Mouse (Mus musculus): ENCODE measurements around the gene Naga. TPM values are rescaled to one million over a fixed set of nuclear protein-coding genes. Genes with fewer than 3 reads are reported as not detected.

The Naga gene
- polyA plus RNA-seq (2012; fragmentation: generic; extraction: Trizol), result 20.9 TPM
- long read RNA-seq, experiment 1, transcript Naga-201 (10 exons, 1,913 nt), result major isoform, 23 of 35 reads
- long read RNA-seq, experiment 1, partial matches to known transcripts, result 6 of 35 reads
- long read RNA-seq, experiment 1, other reads (novel, unspliced or antisense), result 5 of 35 reads
- long read RNA-seq, experiment 2, transcript Naga-201 (10 exons, 1,913 nt), result major isoform, 36 of 57 reads
- long read RNA-seq, experiment 2, partial matches to known transcripts, result 4 of 57 reads
- long read RNA-seq, experiment 2, other reads (novel, unspliced or antisense), result 16 of 57 reads

GRCm38 (mm10) chr15:82338593-82339112 is at the start of gene Naga, which contains the start of the genes Pheta2 and Smdt1:
Naga (minus strand) TSS chr15:82338925.
Pheta2 (plus strand) TSS chr15:82338942.
Smdt1 (plus strand) TSS chr15:82338959.
- Histone ChIP-seq H3K79me3 (ENCODE audit: low read depth) (no peaks in the 10 kb centered on the region), H3K36me3 (ENCODE audit: control insufficient read depth, insufficient read depth) (peaks cover 15% of the 10 kb centered on the region), H3ac (ENCODE audit: control insufficient read depth, insufficient read length, low read depth) (peak within 1 kb of the TSS; percentile 50), H3K4me3 (ENCODE audit: insufficient read depth, poor library complexity, severe bottlenecking) (peak within 1 kb of the TSS; percentile 66), H3K79me2 (ENCODE audit: control insufficient read depth, insufficient read depth) (peaks cover 10% of the 10 kb centered on the region), H3K27me3 (ENCODE audit: control insufficient read depth, insufficient read depth, insufficient read length) (no peaks in the 10 kb centered on the region)
- TF ChIP-seq CEBPB (IDR thresholded peaks at IDR 0.05; ENCODE audit: low read depth), result no peak
- TF ChIP-seq MYOD1 (IDR thresholded peaks at IDR 0.05; ENCODE audit: control insufficient read depth, insufficient read length, low read depth), result no peak
- TF ChIP-seq MYOG (IDR thresholded peaks at IDR 0.05; ENCODE audit: control insufficient read depth, extremely low read depth, insufficient read length), result no peak
- TF ChIP-seq USF1 (IDR thresholded peaks at IDR 0.05; ENCODE audit: low read depth), result no peak
- TF ChIP-seq CTCF (IDR thresholded peaks at IDR 0.05; ENCODE audit: control insufficient read depth, insufficient read depth, insufficient read length), result no peak
- no peak for TF ChIP-seq MAX (IDR thresholded peaks at IDR 0.05)
- no peak for TF ChIP-seq FOSL1 (IDR thresholded peaks at IDR 0.05; ENCODE audit: insufficient read depth, low read length, poor library complexity, severe bottlenecking)

- Histone ChIP-seq H3K27me3 (ENCODE audit: control insufficient read depth, insufficient read depth, insufficient read length) (peaks cover 3% of the 10 kb centered on the region), H3K36me3 (ENCODE audit: control insufficient read depth, insufficient read depth) (no peaks in the 10 kb centered on the region), H3K4me3 (ENCODE audit: insufficient read depth, poor library complexity, severe bottlenecking) (no peak overlapping the region), H3K79me3 (ENCODE audit: low read depth) (no peaks in the 10 kb centered on the region), H3ac (ENCODE audit: control insufficient read depth, insufficient read length, low read depth) (no peak overlapping the region), H3K79me2 (ENCODE audit: control insufficient read depth, insufficient read depth) (no peaks in the 10 kb centered on the region)
- no peak for TF ChIP-seq MAX (IDR thresholded peaks at IDR 0.05)
- TF ChIP-seq CTCF (IDR thresholded peaks at IDR 0.05; ENCODE audit: control insufficient read depth, insufficient read depth, insufficient read length), result no peak
- TF ChIP-seq MYOD1 (IDR thresholded peaks at IDR 0.05; ENCODE audit: control insufficient read depth, insufficient read length, low read depth), result no peak
- TF ChIP-seq MYOG (IDR thresholded peaks at IDR 0.05; ENCODE audit: control insufficient read depth, extremely low read depth, insufficient read length), result no peak
- TF ChIP-seq CEBPB (IDR thresholded peaks at IDR 0.05; ENCODE audit: low read depth), result no peak
These were observed 47.0 kb upstream of the Naga start for GRCm38 (mm10) chr15:82385729-82386128.

GRCm38 (mm10) chr15:82382441-82382840 is 43.7 kb upstream of the Naga start:
- H3K27me3 ChIP-seq (ENCODE audit: control insufficient read depth, insufficient read depth, insufficient read length), result no peaks in the 10 kb centered on the region
- no peak for TF ChIP-seq MYOD1 (IDR thresholded peaks at IDR 0.05; ENCODE audit: control insufficient read depth, insufficient read length, low read depth)
- no peak for TF ChIP-seq CEBPB (IDR thresholded peaks at IDR 0.05; ENCODE audit: low read depth)
- TF ChIP-seq MYOG (IDR thresholded peaks at IDR 0.05; ENCODE audit: control insufficient read depth, extremely low read depth, insufficient read length), result no peak
- no peak for TF ChIP-seq USF1 (IDR thresholded peaks at IDR 0.05; ENCODE audit: low read depth)
- TF ChIP-seq CTCF (IDR thresholded peaks at IDR 0.05; ENCODE audit: control insufficient read depth, insufficient read depth, insufficient read length), result no peak
- no peak for TF ChIP-seq FOSL1 (IDR thresholded peaks at IDR 0.05; ENCODE audit: insufficient read depth, low read length, poor library complexity, severe bottlenecking)
- TF ChIP-seq MAX (IDR thresholded peaks at IDR 0.05), result no peak
- H3ac ChIP-seq (ENCODE audit: control insufficient read depth, insufficient read length, low read depth), result no peak overlapping the region
- H3K79me2 ChIP-seq (ENCODE audit: control insufficient read depth, insufficient read depth), result no peaks in the 10 kb centered on the region
- no peaks in the 10 kb centered on the region for H3K79me3 ChIP-seq (ENCODE audit: low read depth)
- no peaks in the 10 kb centered on the region for H3K36me3 ChIP-seq (ENCODE audit: control insufficient read depth, insufficient read depth)
- H3K4me3 ChIP-seq (ENCODE audit: insufficient read depth, poor library complexity, severe bottlenecking), result no peak overlapping the region

GRCm38 (mm10) chr15:82380714-82381062 is 42.0 kb upstream of the Naga start:
- no peaks in the 10 kb centered on the region for H3K36me3 ChIP-seq (ENCODE audit: control insufficient read depth, insufficient read depth)
- TF ChIP-seq MYOD1 (IDR thresholded peaks at IDR 0.05; ENCODE audit: control insufficient read depth, insufficient read length, low read depth) (no peak), USF1 (IDR thresholded peaks at IDR 0.05; ENCODE audit: low read depth) (no peak), CEBPB (IDR thresholded peaks at IDR 0.05; ENCODE audit: low read depth) (no peak), FOSL1 (IDR thresholded peaks at IDR 0.05; ENCODE audit: insufficient read depth, low read length, poor library complexity, severe bottlenecking) (no peak), MAX (IDR thresholded peaks at IDR 0.05) (no peak)
- H3ac ChIP-seq (ENCODE audit: control insufficient read depth, insufficient read length, low read depth), result no peak overlapping the region
- no peaks in the 10 kb centered on the region for H3K79me2 ChIP-seq (ENCODE audit: control insufficient read depth, insufficient read depth)
- H3K79me3 ChIP-seq (ENCODE audit: low read depth), result no peaks in the 10 kb centered on the region
- no peak overlapping the region for H3K4me3 ChIP-seq (ENCODE audit: insufficient read depth, poor library complexity, severe bottlenecking)
- H3K27me3 ChIP-seq (ENCODE audit: control insufficient read depth, insufficient read depth, insufficient read length), result no peaks in the 10 kb centered on the region

- Histone ChIP-seq H3K79me2 (ENCODE audit: control insufficient read depth, insufficient read depth) (no peaks in the 10 kb centered on the region), H3ac (ENCODE audit: control insufficient read depth, insufficient read length, low read depth) (no peak within 1 kb of the TSS), H3K4me3 (ENCODE audit: insufficient read depth, poor library complexity, severe bottlenecking) (no peak within 1 kb of the TSS), H3K36me3 (ENCODE audit: control insufficient read depth, insufficient read depth) (no peaks in the 10 kb centered on the region), H3K79me3 (ENCODE audit: low read depth) (no peaks in the 10 kb centered on the region), H3K27me3 (ENCODE audit: control insufficient read depth, insufficient read depth, insufficient read length) (no peaks in the 10 kb centered on the region)
- TF ChIP-seq MAX (IDR thresholded peaks at IDR 0.05), result no peak
- no peak for TF ChIP-seq CTCF (IDR thresholded peaks at IDR 0.05; ENCODE audit: control insufficient read depth, insufficient read depth, insufficient read length)
- TF ChIP-seq MYOD1 (IDR thresholded peaks at IDR 0.05; ENCODE audit: control insufficient read depth, insufficient read length, low read depth), result no peak
These were observed 41.4 kb upstream of the Naga start, which contains the start of gene Cyp2d22 for GRCm38 (mm10) chr15:82379871-82380713. Cyp2d22 (minus strand) TSS chr15:82380260.
